Mouse (Mus musculus) ovary, adult 18-20 months (tissue): Measurements from ENCODE around the gene P2ry1.

Experiments
- DNase-seq: peaks from one replicate; pipeline ENCODE4 v3.0.0; 2022; ENCODE audit warnings: low spot score, mixed read lengths

P2ry1 gene

GRCm38 (mm10) chr3:61002587-61003501 is at the start of gene P2ry1:
Gene P2ry1 (plus strand): TSS chr3:61002795.
- peak; percentile 85 for DNase-seq

- no peak for DNase-seq
These were observed 49.3 kb upstream of the P2ry1 start for GRCm38 (mm10) chr3:60953199-60953736.

GRCm38 (mm10) chr3:60954073-60954472 is 48.5 kb upstream of the P2ry1 start:
- DNase-seq = no peak

GRCm38 (mm10) chr3:60958769-60959168 is 43.8 kb upstream of the P2ry1 start:
- no peak for DNase-seq

- DNase-seq = no peak
These were observed 37.5 kb upstream of the P2ry1 start for GRCm38 (mm10) chr3:60965137-60965536.

GRCm38 (mm10) chr3:60974944-60975343 is 27.7 kb upstream of the P2ry1 start:
- no peak for DNase-seq

GRCm38 (mm10) chr3:60982109-60982508 is 20.5 kb upstream of the P2ry1 start:
- DNase-seq = no peak

- DNase-seq = no peak
These were observed 4.5 kb upstream of the P2ry1 start for GRCm38 (mm10) chr3:60998064-60998463.

- DNase-seq = no peak
These were observed 2.9 kb upstream of the P2ry1 start for GRCm38 (mm10) chr3:60999715-61000114.

GRCm38 (mm10) chr3:61000747-61001146 is 1.8 kb upstream of the P2ry1 start:
- DNase-seq = no peak

- no peak for DNase-seq
These were observed 576 bp upstream of the P2ry1 start for GRCm38 (mm10) chr3:61001852-61002586.

- no peak for DNase-seq
These were observed 2.0 kb downstream of the P2ry1 start for GRCm38 (mm10) chr3:61004611-61005010.

GRCm38 (mm10) chr3:61011660-61012059 is 9.1 kb downstream of the P2ry1 start:
- DNase-seq = no peak

GRCm38 (mm10) chr3:61012550-61012949 is 10.0 kb downstream of the P2ry1 start:
- no peak for DNase-seq

- DNase-seq = no peak
These were observed 14.1 kb downstream of the P2ry1 start for GRCm38 (mm10) chr3:61016733-61017132.

GRCm38 (mm10) chr3:61032100-61032499 is 29.5 kb downstream of the P2ry1 start:
- DNase-seq = no peak

- DNase-seq = no peak
These were observed 33.0 kb downstream of the P2ry1 start for GRCm38 (mm10) chr3:61035633-61036032.

GRCm38 (mm10) chr3:61039916-61040315 is 37.3 kb downstream of the P2ry1 start:
- no peak for DNase-seq

- DNase-seq = no peak
These were observed 47.5 kb downstream of the P2ry1 start for GRCm38 (mm10) chr3:61049976-61050672.
